Mouse (Mus musculus) testis, adult 10 weeks (tissue): Measurements from ENCODE around the gene Nkx2-2. TPM values are rescaled to one million over a fixed set of nuclear protein-coding genes. Genes with fewer than 3 reads are reported as not detected.

Experiments used
- polyA plus RNA-seq: library from polyadenylated mRNA; stranded (reverse); fragments of 350-450 nt; fragmentation: Illumina TruSeq; extraction: RNeasy Lipid Tissue Mini Kit (QIAGEN cat#74804); gene quantifications from one replicate; pipeline ENCODE4 v1.2.3, GENCODE M21; 2014; ENCODE audit warnings: low read depth, low replicate concordance

The Nkx2-2 gene
- not detected for polyA plus RNA-seq

GRCm38 (mm10) chr2:147193271-147194255 is at the start of gene Nkx2-2:
Gene Nkx2-2, minus strand, starts transcription at chr2:147194243.

Other genes with a start within 250 kb of the Nkx2-2 start
- gene Xrn2, start 181.2 kb downstream of the Nkx2-2 start, polyA plus RNA-seq, result 144 TPM
- gene Nkx2-4, start 108.8 kb downstream of the Nkx2-2 start, polyA plus RNA-seq, result 4.6 TPM
- 3.0 TPM for gene Pax1, start 167.7 kb upstream of the Nkx2-2 start, polyA plus RNA-seq